Mouse (Mus musculus) heart, adult 2 months (tissue): ENCODE results near the gene Asb1. TPM values are rescaled to one million over a fixed set of nuclear protein-coding genes. Genes with fewer than 3 reads are reported as not detected.

Source experiments
- DNase-seq, 2 experiments: peaks; one replicate each; pipeline ENCODE4 v3.0.0; 2021
- H3K27ac ChIP-seq: fragments of 200-600 bp; 2 replicates; pipeline ENCODE4 v1.8.1; 2022
- H3K27me3 ChIP-seq: fragments of 200-500 bp; 2 replicates; pipeline ENCODE4 v1.6.1; 2012; ENCODE audit warnings: mild to moderate bottlenecking, low read length, inconsistent platforms, mixed read lengths; ENCODE audit not compliant: control insufficient read depth, insufficient read depth
- H3K36me3 ChIP-seq: fragments of 200-500 bp; 2 replicates; pipeline ENCODE4 v1.6.1; 2012; ENCODE audit warnings: low read length, inconsistent platforms; ENCODE audit not compliant: control insufficient read depth, insufficient read depth
- H3K4me1 ChIP-seq: fragments of 200-500 bp; 2 replicates; pipeline ENCODE4 v1.6.1; 2011; ENCODE audit warnings: low read length; ENCODE audit not compliant: control insufficient read depth, insufficient read depth
- H3K4me3 ChIP-seq: fragments of 200-600 bp; 2 replicates; pipeline ENCODE4 v1.8.1; 2022
- H3K79me2 ChIP-seq: fragments of 200-500 bp; replicated peaks from 2 replicates; pipeline ENCODE4 v1.6.1; 2012; ENCODE audit warnings: mild to moderate bottlenecking, inconsistent platforms, low read length, moderate library complexity, mixed read lengths; ENCODE audit not compliant: control insufficient read depth, insufficient read depth
- H3K9ac ChIP-seq: fragments of 200-500 bp; 2 replicates; pipeline ENCODE4 v1.6.1; 2012; ENCODE audit warnings: low read depth, mild to moderate bottlenecking, control low read depth, inconsistent platforms, low read length, mixed read lengths
- CTCF ChIP-seq: fragments of 200-600 bp; IDR thresholded peaks from 2 replicates; pipeline ENCODE4 v1.8.1; 2022; ENCODE audit warnings: antibody characterized with exemption, mild to moderate bottlenecking, moderate library complexity
- EP300 ChIP-seq: fragments of 200-500 bp; IDR thresholded peaks from 2 replicates; pipeline ENCODE4 v1.6.1; 2011; ENCODE audit warnings: low read depth, low read length, control low read depth; ENCODE audit not compliant: insufficient read depth
- POLR2A ChIP-seq: fragments of 200-500 bp; IDR thresholded peaks from 2 replicates; pipeline ENCODE4 v1.6.1; 2011; ENCODE audit warnings: mild to moderate bottlenecking, low read depth, low read length, control low read depth; ENCODE audit not compliant: insufficient read depth
- WGBS: fragments of 180-500 bp; shearing (Covaris S2); methylation state at CpG from one replicate; pipeline ENCODE4 v1.1.7; 2018; 5-methylcytosine and 5-hydroxymethylcytosine counted together
- intact Hi-C: fragments of 180-260 bp; cut with DNase I; formaldehyde crosslinking; loops from one replicate; pipeline ENCODE4 v1.15.1; 2025
- long read RNA-seq: library from polyadenylated mRNA; stranded (forward); transcript quantifications from one replicate; pipeline ENCODE4 v2.0.0, GENCODE M21; 2021
- polyA plus RNA-seq: library from polyadenylated mRNA; depleted of rRNA; stranded (reverse); fragments of >200 nt; gene quantifications from 2 replicates; pipeline ENCODE4 v1.2.3, GENCODE M21; 2012; rRNA removed
- total RNA-seq, 2 experiments: library from RNA; stranded (reverse); gene quantifications; 2 replicates each; pipeline ENCODE4 v1.2.3; 2021

Gene Asb1
- total RNA-seq (10 to 100 TPM; 17.9 to 19.4 TPM), polyA plus RNA-seq (8.1 and 13.1 TPM in 2 replicates)
- long read RNA-seq, full-length matches to known transcripts: 8 of 13 reads
- long read RNA-seq, partial matches to known transcripts: 2 of 13 reads
- long read RNA-seq, other reads (novel, unspliced or antisense): 3 of 13 reads

- Histone ChIP-seq H3K79me2 (no peaks in the 10 kb centered on the region), H3K27me3 (no peaks in the 10 kb centered on the region), H3K4me3 (peak within 1 kb of the TSS; percentile 84), H3K27ac (peak within 1 kb of the TSS; percentile 79), H3K4me1 (0 out of 2 replicates have a peak, but pooled peaks cover 1% of the 10 kb centered on the region), H3K9ac (peak within 1 kb of the TSS; percentile 78), H3K36me3 (no peaks in the 10 kb centered on the region)
- DNase-seq: peak; percentile 95 to 97
- WGBS: under 1% methylated on average over 41 of the region's 41 CpGs
- TF ChIP-seq POLR2A: peak; percentile 87
- peak; percentile 55 for TF ChIP-seq CTCF
- peak; percentile 81 for TF ChIP-seq EP300
- intact Hi-C loops: no loop called here
Measured at GRCm38 (mm10) chr1:91540271-91540826, at the start of gene Asb1. Gene Asb1 (plus strand): TSS chr1:91540544.

- Histone ChIP-seq H3K9ac (no peak overlapping the region), H3K27me3 (no peaks in the 10 kb centered on the region), H3K4me1 (peaks cover 4% of the 10 kb centered on the region), H3K79me2 (peaks cover 1% of the 10 kb centered on the region; the same call in 1 of the 2 replicates), H3K4me3 (no peak overlapping the region), H3K27ac (no peak overlapping the region), H3K36me3 (no peaks in the 10 kb centered on the region)
- 30% methylated on average over 2 of the region's 2 CpGs for WGBS
- no peak for TF ChIP-seq POLR2A
- TF ChIP-seq EP300: no peak
- TF ChIP-seq CTCF: no peak
- intact Hi-C loops: no loop called here
- no peak for DNase-seq
Measured at GRCm38 (mm10) chr1:91492740-91493139, 47.6 kb upstream of the Asb1 start.

GRCm38 (mm10) chr1:91493938-91494337 is 46.4 kb upstream of the Asb1 start:
- Histone ChIP-seq H3K4me3 (peak overlapping the region; percentile 94), H3K79me2 (peaks cover 1% of the 10 kb centered on the region; the same call in 1 of the 2 replicates), H3K27ac (no peak overlapping the region), H3K27me3 (no peaks in the 10 kb centered on the region), H3K9ac (peak overlapping the region; percentile 9), H3K36me3 (no peaks in the 10 kb centered on the region), H3K4me1 (peaks cover 4% of the 10 kb centered on the region)
- TF ChIP-seq POLR2A (no peak), CTCF (no peak), EP300 (no peak)
- DNase-seq: no peak
- WGBS: 36% methylated on average over 3 of the region's 3 CpGs
- intact Hi-C loops: no loop called here

- Histone ChIP-seq H3K4me1 (peaks cover 4% of the 10 kb centered on the region), H3K4me3 (peak within 1 kb of the TSS; percentile 94), H3K36me3 (no peaks in the 10 kb centered on the region), H3K27me3 (no peaks in the 10 kb centered on the region), H3K27ac (peak within 1 kb of the TSS; percentile 29), H3K9ac (peak within 1 kb of the TSS; percentile 91), H3K79me2 (peaks cover 1% of the 10 kb centered on the region; the same call in 1 of the 2 replicates)
- under 1% methylated on average over 78 of the region's 79 CpGs for WGBS
- intact Hi-C loops: no loop called here
- TF ChIP-seq EP300 (0 out of 2 replicates have a peak, but pooled peaks have one; percentile 29), CTCF (no peak), POLR2A (peak; percentile 50; the same call in 1 of the 2 replicates)
- peak; percentile 93 to 95 for DNase-seq
Measured at GRCm38 (mm10) chr1:91494457-91495140, 45.7 kb upstream of the Asb1 start, which contains the start of gene Traf3ip1. Gene Traf3ip1 (plus strand): TSS chr1:91494647.

GRCm38 (mm10) chr1:91495321-91495720 is 45.0 kb upstream of the Asb1 start:
- H3K79me2 ChIP-seq: peaks cover 1% of the 10 kb centered on the region; the same call in 1 of the 2 replicates
- H3K27ac ChIP-seq: no peak overlapping the region
- H3K9ac ChIP-seq: peak overlapping the region; percentile 91
- 52% methylated on average over 5 of the region's 5 CpGs for WGBS
- TF ChIP-seq POLR2A (no peak), CTCF (no peak), EP300 (no peak)
- H3K36me3 ChIP-seq: no peaks in the 10 kb centered on the region
- DNase-seq: peak in 1 of 2 experiments; percentile 17
- H3K27me3 ChIP-seq: no peaks in the 10 kb centered on the region
- intact Hi-C loops: no loop called here
- H3K4me1 ChIP-seq: peaks cover 4% of the 10 kb centered on the region
- peak overlapping the region; percentile 94 for H3K4me3 ChIP-seq

GRCm38 (mm10) chr1:91498579-91498978 is 41.8 kb upstream of the Asb1 start:
- 92% methylated on average over 6 of the region's 6 CpGs for WGBS
- no peaks in the 10 kb centered on the region for H3K27me3 ChIP-seq
- no peak overlapping the region for H3K9ac ChIP-seq
- no peaks in the 10 kb centered on the region for H3K36me3 ChIP-seq
- peaks cover 1% of the 10 kb centered on the region; the same call in 1 of the 2 replicates for H3K79me2 ChIP-seq
- H3K27ac ChIP-seq: no peak overlapping the region
- DNase-seq: no peak
- H3K4me3 ChIP-seq: no peak overlapping the region
- intact Hi-C loops: no loop called here
- TF ChIP-seq POLR2A (no peak), CTCF (no peak), EP300 (no peak)
- peaks cover 4% of the 10 kb centered on the region for H3K4me1 ChIP-seq
